Mouse (Mus musculus) lung, postnatal 0 days (tissue): ENCODE data around the gene Vps26a. TPM values are rescaled to one million over a fixed set of nuclear protein-coding genes. Genes with fewer than 3 reads are reported as not detected.
A peak's percentile ranks its signal among the peaks of the same experiment; 100 is the strongest.
"Not testable (repeated sequence)": the region's sequence is repeated elsewhere in the genome, so short reads cannot be mapped to it uniquely, and the experiment has no call there.

Experiments
- ATAC-seq: fragments of 200-750 bp; cut with Nextera tagmentation; 2 replicates; pipeline ENCODE4 v1.8.0; 2017; ENCODE audit warnings: moderate library complexity
- DNase-seq: peaks from one replicate; pipeline ENCODE4 v3.0.0-alpha.2; 2016; ENCODE audit warnings: low spot score
- H3K27ac ChIP-seq: fragments of 300-500 bp; sonication (generic); 2 replicates; pipeline ENCODE4 v1.5.1; 2014; ENCODE audit warnings: antibody characterized with exemption, mild to moderate bottlenecking, low read length, mixed read lengths
- H3K27me3 ChIP-seq: fragments of 300-500 bp; sonication (generic); replicated peaks from 2 replicates; pipeline ENCODE4 v1.6.1; 2014; ENCODE audit warnings: low read length, mixed read lengths; ENCODE audit not compliant: insufficient read depth
- H3K36me3 ChIP-seq: fragments of 300-500 bp; sonication (generic); 2 replicates; pipeline ENCODE4 v1.6.1; 2014; ENCODE audit warnings: low read length, mixed read lengths; ENCODE audit not compliant: insufficient read depth
- H3K4me1 ChIP-seq: fragments of 300-500 bp; sonication (generic); 2 replicates; pipeline ENCODE4 v1.6.1; 2014; ENCODE audit warnings: antibody characterized with exemption, low read depth, low read length, mixed read lengths; ENCODE audit not compliant: insufficient read depth
- H3K4me2 ChIP-seq: fragments of 300-500 bp; sonication (generic); replicated peaks from 2 replicates; pipeline ENCODE4 v1.6.1; 2014; ENCODE audit warnings: low read depth, mild to moderate bottlenecking, low read length, moderate library complexity, mixed read lengths
- H3K4me3 ChIP-seq: fragments of 300-500 bp; sonication (generic); 2 replicates; pipeline ENCODE4 v1.5.1; 2014; ENCODE audit warnings: low read depth, low read length
- H3K9ac ChIP-seq: fragments of 300-500 bp; sonication (generic); replicated peaks from 2 replicates; pipeline ENCODE4 v1.6.1; 2014; ENCODE audit warnings: low read depth, mild to moderate bottlenecking
- H3K9me3 ChIP-seq: fragments of 300-500 bp; sonication (generic); 2 replicates; pipeline ENCODE4 v1.6.1; 2016; ENCODE audit warnings: low read length, mixed read lengths
- CTCF ChIP-seq: IDR thresholded peaks from 2 replicates; pipeline ENCODE4 v1.5.1; 2016; ENCODE audit warnings: antibody characterized with exemption, mild to moderate bottlenecking
- EP300 ChIP-seq: IDR thresholded peaks from 2 replicates; pipeline ENCODE4 v1.6.1; 2016; ENCODE audit warnings: antibody characterized with exemption, mild to moderate bottlenecking, control low read depth
- WGBS: fragments of 180-500 bp; shearing (Covaris S2); extraction: QIAGEN DNeasy Blood & Tissue Kit; methylation state at CpG from one replicate; pipeline ENCODE4 v1.1.7; 2014; 5-methylcytosine and 5-hydroxymethylcytosine counted together
- polyA plus RNA-seq: library from polyadenylated mRNA; unstranded; fragments of >200 nt; fragmentation: Nextera tagmentation; extraction: Ambion mirVana; gene quantifications from 2 replicates; pipeline ENCODE4 v1.2.1, GENCODE M21; 2015

Gene Vps26a
- polyA plus RNA-seq, 1 experiment from 2014 or later, result 62.7 TPM

GRCm38 (mm10) chr10:62503836-62504628 is 17.4 kb upstream of the Vps26a start:
- H3K4me2 ChIP-seq, result no peak overlapping the region
- DNase-seq (peak; percentile 56), ATAC-seq (peak; percentile 29; the same call in 1 of the 2 replicates)
- no peak for TF ChIP-seq EP300
- no peak for TF ChIP-seq CTCF
- no peak overlapping the region for H3K27ac ChIP-seq
- H3K9me3 ChIP-seq, result no peaks in the 10 kb centered on the region
- H3K9ac ChIP-seq, result no peak overlapping the region
- WGBS, result 50% methylated on average over 12 of the region's 12 CpGs
- H3K4me3 ChIP-seq, result no peak overlapping the region
- no peaks in the 10 kb centered on the region for H3K36me3 ChIP-seq
- H3K27me3 ChIP-seq, result no peaks in the 10 kb centered on the region
- no peaks in the 10 kb centered on the region for H3K4me1 ChIP-seq

GRCm38 (mm10) chr10:62503353-62503752 is 16.7 kb upstream of the Vps26a start:
- H3K4me3 ChIP-seq, result no peak overlapping the region
- no peak for ATAC-seq
- no peaks in the 10 kb centered on the region for H3K27me3 ChIP-seq
- no peak overlapping the region for H3K27ac ChIP-seq
- DNase-seq, result no peak
- no peak overlapping the region for H3K4me2 ChIP-seq
- H3K4me1 ChIP-seq, result no peaks in the 10 kb centered on the region
- no peak for TF ChIP-seq CTCF
- TF ChIP-seq EP300, result no peak
- no peaks in the 10 kb centered on the region for H3K36me3 ChIP-seq
- H3K9ac ChIP-seq, result no peak overlapping the region
- no peaks in the 10 kb centered on the region for H3K9me3 ChIP-seq
- WGBS, result 45% methylated on average over 4 of the region's 4 CpGs

- 70% methylated on average over 7 of the region's 7 CpGs for WGBS
- Histone ChIP-seq H3K4me3 (no peak overlapping the region), H3K9ac (no peak overlapping the region), H3K27ac (no peak overlapping the region), H3K9me3 (no peaks in the 10 kb centered on the region), H3K4me2 (no peak overlapping the region), H3K27me3 (no peaks in the 10 kb centered on the region), H3K4me1 (no peaks in the 10 kb centered on the region), H3K36me3 (no peaks in the 10 kb centered on the region)
- ATAC-seq (no peak), DNase-seq (no peak)
- TF ChIP-seq EP300 (no peak), CTCF (no peak)
Measured at GRCm38 (mm10) chr10:62501951-62502350, 15.3 kb upstream of the Vps26a start.

- WGBS, result 78% methylated on average over 9 of the region's 9 CpGs
- H3K4me3 ChIP-seq, result no peak overlapping the region
- no peaks in the 10 kb centered on the region for H3K9me3 ChIP-seq
- no peaks in the 10 kb centered on the region for H3K4me1 ChIP-seq
- no peak overlapping the region for H3K27ac ChIP-seq
- no peaks in the 10 kb centered on the region for H3K36me3 ChIP-seq
- no peak for TF ChIP-seq CTCF
- TF ChIP-seq EP300, result no peak
- DNase-seq (no peak), ATAC-seq (no peak)
- no peaks in the 10 kb centered on the region for H3K27me3 ChIP-seq
- no peak overlapping the region for H3K9ac ChIP-seq
- no peak overlapping the region for H3K4me2 ChIP-seq
Measured at GRCm38 (mm10) chr10:62500916-62501615, 14.5 kb upstream of the Vps26a start.

- DNase-seq (peak; percentile 89), ATAC-seq (peak; percentile 60)
- Histone ChIP-seq H3K27ac (no peak overlapping the region), H3K4me3 (no peak overlapping the region), H3K9me3 (no peaks in the 10 kb centered on the region), H3K27me3 (no peaks in the 10 kb centered on the region), H3K9ac (no peak overlapping the region), H3K4me1 (no peaks in the 10 kb centered on the region), H3K4me2 (no peak overlapping the region), H3K36me3 (no peaks in the 10 kb centered on the region)
- 23% methylated on average over 15 of the region's 15 CpGs for WGBS
- TF ChIP-seq EP300 (no peak), CTCF (peak; percentile 92)
Measured at GRCm38 (mm10) chr10:62500088-62500915, 13.7 kb upstream of the Vps26a start.

- ATAC-seq, H3K9ac ChIP-seq, H3K36me3 ChIP-seq, H3K27ac ChIP-seq, H3K4me2 ChIP-seq, H3K4me1 ChIP-seq, H3K4me3 ChIP-seq, H3K27me3 ChIP-seq, DNase-seq, H3K9me3 ChIP-seq: not testable (repeated sequence)
- 76% methylated on average over 3 of the region's 3 CpGs for WGBS
Measured at GRCm38 (mm10) chr10:62491681-62492080, 5.1 kb upstream of the Vps26a start.
